Mouse (Mus musculus): Measurements from ENCODE around the gene Zfp87.

DNA sequence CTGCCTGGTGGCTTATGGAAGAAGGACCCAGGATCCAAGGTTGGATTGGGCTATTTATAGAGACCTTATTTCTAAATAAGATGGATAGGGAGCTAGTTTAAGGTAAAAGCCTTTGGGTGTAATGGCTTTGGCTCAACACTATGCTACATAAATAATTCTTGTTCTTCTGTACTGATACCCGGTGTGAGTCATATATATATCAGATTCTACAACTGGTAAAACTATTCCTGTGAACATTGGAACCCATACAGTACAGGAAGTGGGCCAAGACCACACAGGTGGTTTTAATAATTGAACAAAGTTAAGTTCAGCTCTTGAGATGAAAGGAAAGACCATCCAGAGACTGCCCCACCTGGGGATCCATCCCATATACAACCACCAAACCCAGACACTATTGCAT, 25.1 kb downstream of the Zfp87 start:
- TF ChIP-seq POLR2A (IDR thresholded peaks at IDR 0.05; ENCODE audit: low read depth, low read length): no peak
- TF ChIP-seq CTCF (IDR thresholded peaks at IDR 0.05; ENCODE audit: extremely low read depth, insufficient read length, insufficient replicate concordance, low read depth, low read length): no peak
